Mouse (Mus musculus) bone marrow, adult 2 months (tissue): ENCODE measurements around the gene Opn4.

Source experiments
- CTCF ChIP-seq: fragments of 200-500 bp; IDR thresholded peaks from 2 replicates; pipeline ENCODE4 v1.5.1; 2011; ENCODE audit warnings: low read length, control low read depth; ENCODE audit not compliant: control insufficient read depth, insufficient read depth
- POLR2A ChIP-seq: fragments of 200-500 bp; IDR thresholded peaks from 2 replicates; pipeline ENCODE4 v1.6.1; 2011; ENCODE audit warnings: low read depth, mild to moderate bottlenecking, control low read depth, low read length, borderline replicate concordance; ENCODE audit not compliant: control insufficient read depth

- no peak for TF ChIP-seq CTCF
- TF ChIP-seq POLR2A, result no peak
Observed at GRCm38 (mm10) chr14:34552226-34552625, 47.7 kb downstream of the Opn4 start.
